Mouse (Mus musculus) MEL (cell line): ENCODE data around the gene Creb3. TPM values are rescaled to one million over a fixed set of nuclear protein-coding genes. Genes with fewer than 3 reads are reported as not detected.
A peak's percentile ranks its signal among the peaks of the same experiment; 100 is the strongest.
"Not testable (repeated sequence)": the region's sequence is repeated elsewhere in the genome, so short reads cannot be mapped to it uniquely, and the experiment has no call there.

Experiments
- DNase-seq: peaks from one replicate; pipeline ENCODE4 v3.0.0; 2011; ENCODE audit warnings: low read depth, low spot score
- H3K27ac ChIP-seq: 2 replicates; pipeline ENCODE4 v1.5.1; 2012; ENCODE audit warnings: low read depth, mild to moderate bottlenecking, control low read depth, low read length, moderate library complexity; ENCODE audit not compliant: control insufficient read depth
- H3K27me3 ChIP-seq, 2 experiments: fragments of 150-350 bp in 1 of 2; sonication (generic) in 1 of 2; 2 replicates each; pipeline ENCODE4 v1.6.1; 2012; ENCODE audit warnings: low read length in 2 of 2, mild to moderate bottlenecking in 2 of 2, improper control_type of control experiment in 1 of 2, moderate library complexity in 1 of 2; ENCODE audit not compliant: insufficient read depth in 2 of 2, control insufficient read depth in 1 of 2
- H3K36me3 ChIP-seq, 2 experiments: 2 replicates each; pipeline ENCODE4 v1.6.1; 2012 to 2014; ENCODE audit warnings: low read length in 2 of 2, improper control_type of control experiment in 1 of 2, inconsistent platforms in 1 of 2, mild to moderate bottlenecking in 1 of 2; ENCODE audit not compliant: insufficient read depth in 2 of 2, control insufficient read depth in 1 of 2
- H3K4me1 ChIP-seq, 2 experiments: fragments of 150-350 bp in 1 of 2; sonication (generic) in 1 of 2; 2 replicates each; pipeline ENCODE4 v1.6.1; 2012; ENCODE audit warnings: low read length in 2 of 2, improper control_type of control experiment in 1 of 2, mild to moderate bottlenecking in 1 of 2; ENCODE audit not compliant: insufficient read depth in 2 of 2, control insufficient read depth in 1 of 2
- H3K4me3 ChIP-seq, 2 experiments: fragments of 150-350 bp in 1 of 2; sonication (generic) in 1 of 2; 2 replicates each; pipeline ENCODE4 v1.5.1; 2012; ENCODE audit warnings: low read depth in 2 of 2, low read length in 2 of 2, mild to moderate bottlenecking in 2 of 2, moderate library complexity in 2 of 2, control low read depth in 1 of 2, improper control_type of control experiment in 1 of 2; ENCODE audit not compliant: control insufficient read depth in 1 of 2, insufficient read depth in 1 of 2
- H3K79me2 ChIP-seq: 2 replicates; pipeline ENCODE4 v1.6.1; 2012; ENCODE audit warnings: mild to moderate bottlenecking, low read length, moderate library complexity; ENCODE audit not compliant: control insufficient read depth, poor library complexity, insufficient read depth
- H3K9ac ChIP-seq: 2 replicates; pipeline ENCODE4 v1.6.1; 2012; ENCODE audit warnings: low read depth, mild to moderate bottlenecking, control low read depth, low read length, moderate library complexity; ENCODE audit not compliant: control insufficient read depth, poor library complexity, severe bottlenecking
- H3K9me3 ChIP-seq: fragments of 150-350 bp; sonication (generic); replicated peaks from 2 replicates; pipeline ENCODE4 v1.6.1; 2012; ENCODE audit warnings: mild to moderate bottlenecking, low read length, improper control_type of control experiment, moderate library complexity; ENCODE audit not compliant: insufficient read depth
- BHLHE40 ChIP-seq: IDR thresholded peaks from 2 replicates; pipeline ENCODE4 v1.6.1; 2012; ENCODE audit warnings: low read depth, mild to moderate bottlenecking, inconsistent platforms, low read length, improper control_type of control experiment, borderline replicate concordance
- CTCF ChIP-seq, 3 experiments: IDR thresholded peaks in 2 of 3; conservative IDR thresholded peaks in 1 of 3; 2 replicates each; pipeline ENCODE4 v1.5.1; 2011 to 2012; ENCODE audit warnings: low read length in 3 of 3, low read depth in 2 of 3, mild to moderate bottlenecking in 2 of 3, improper control_type of control experiment in 1 of 3, inconsistent platforms in 1 of 3, mixed read lengths in 1 of 3, moderate library complexity in 1 of 3; ENCODE audit not compliant: control insufficient read depth in 1 of 3, insufficient read depth in 1 of 3, poor library complexity in 1 of 3, severe bottlenecking in 1 of 3
- EP300 ChIP-seq, 2 experiments: IDR thresholded peaks; 2 replicates each; pipeline ENCODE4 v1.6.1; 2011; ENCODE audit warnings: improper control_type of control experiment in 2 of 2, low read length in 2 of 2, low read depth in 1 of 2, mild to moderate bottlenecking in 1 of 2
- ETS1 ChIP-seq: IDR thresholded peaks from 2 replicates; pipeline ENCODE4 v1.6.1; 2012; ENCODE audit warnings: low read depth, mild to moderate bottlenecking, inconsistent platforms, low read length, improper control_type of control experiment, moderate library complexity
- MAX ChIP-seq: IDR thresholded peaks from 2 replicates; pipeline ENCODE4 v1.6.1; 2011; ENCODE audit warnings: low read length, improper control_type of control experiment
- MEF2A ChIP-seq: IDR thresholded peaks from 2 replicates; pipeline ENCODE4 v1.6.1; 2014; ENCODE audit warnings: low read depth, mild to moderate bottlenecking, inconsistent platforms, low read length, improper control_type of control experiment; ENCODE audit not compliant: poor library complexity, insufficient replicate concordance, severe bottlenecking; ENCODE audit errors: extremely low read depth
- MYC ChIP-seq: IDR thresholded peaks from 2 replicates; pipeline ENCODE4 v1.6.1; 2011; ENCODE audit warnings: low read depth, mild to moderate bottlenecking, low read length, improper control_type of control experiment, moderate library complexity
- POLR2AphosphoS5 ChIP-seq: IDR thresholded peaks from 2 replicates; pipeline ENCODE4 v1.6.1; 2012; ENCODE audit warnings: low read depth, borderline replicate concordance, mild to moderate bottlenecking, inconsistent platforms, low read length, moderate library complexity, mixed read lengths
- RCOR1 ChIP-seq: IDR thresholded peaks from 2 replicates; pipeline ENCODE4 v1.6.1; 2012; ENCODE audit warnings: low read depth, mild to moderate bottlenecking, inconsistent platforms, low read length, improper control_type of control experiment
- UBTF ChIP-seq: IDR thresholded peaks from 2 replicates; pipeline ENCODE4 v1.6.1; 2012; ENCODE audit warnings: low read depth, mild to moderate bottlenecking, inconsistent platforms, low read length, improper control_type of control experiment, moderate library complexity, borderline replicate concordance; ENCODE audit not compliant: insufficient read depth
- USF2 ChIP-seq, 2 experiments: IDR thresholded peaks; 2 replicates each; pipeline ENCODE4 v1.6.1; 2011 to 2012; ENCODE audit warnings: improper control_type of control experiment in 2 of 2, low read length in 2 of 2, borderline replicate concordance in 1 of 2, inconsistent platforms in 1 of 2, low read depth in 1 of 2, mild to moderate bottlenecking in 1 of 2; ENCODE audit not compliant: insufficient read depth in 1 of 2
- ZKSCAN1 ChIP-seq: IDR thresholded peaks from 2 replicates; pipeline ENCODE4 v1.6.1; 2012; ENCODE audit warnings: low read depth, mild to moderate bottlenecking, inconsistent platforms, low read length, improper control_type of control experiment, moderate library complexity
- ZNF384 ChIP-seq: IDR thresholded peaks from 2 replicates; pipeline ENCODE4 v1.6.1; 2012; ENCODE audit warnings: low read depth, mild to moderate bottlenecking, inconsistent platforms, low read length, improper control_type of control experiment
- polyA plus RNA-seq, 2 experiments: library from polyadenylated mRNA; stranded (reverse) in 1 of 2; unstranded in 1 of 2; fragments of >175 nt in 1 of 2; fragments of >200 nt in 1 of 2; gene quantifications; 2 replicates each; pipeline versions ENCODE4 v1.2.1 to v1.2.4; 2012; ENCODE audit warnings: low replicate concordance in 2 of 2, low read depth in 1 of 2; ENCODE audit not compliant: insufficient read length in 2 of 2, insufficient read depth in 1 of 2, missing spikeins in 1 of 2
- total RNA-seq: library from RNA; depleted of rRNA; stranded (reverse); fragments of 300-350 nt; gene quantifications from 2 replicates; pipeline ENCODE4 v1.2.3, GENCODE M21; 2012

The Creb3 gene
- total and polyA plus RNA-seq, 3 experiments: 17.1 to 21.3 TPM; not detected in 1

GRCm38 (mm10) chr4:43547160-43547559 lies 15.0 kb upstream of the Creb3 start:
- DNase-seq: no peak
- peaks cover 0 to 17% of the 10 kb centered on the region in 2 experiments; a peak in 2 of 4 replicates for H3K36me3 ChIP-seq
- H3K79me2 ChIP-seq: no peaks in the 10 kb centered on the region
- no peaks in the 10 kb centered on the region for H3K9me3 ChIP-seq
- H3K4me3 ChIP-seq: no peak overlapping the region
- H3K4me1 ChIP-seq: no peaks in the 10 kb centered on the region
- no peak overlapping the region for H3K27ac ChIP-seq
- H3K27me3 ChIP-seq: no peaks in the 10 kb centered on the region
- H3K9ac ChIP-seq: no peak overlapping the region
- TF ChIP-seq UBTF: no peak
- TF ChIP-seq MAX: no peak
- TF ChIP-seq, all 39 proteins: peak for 0

GRCm38 (mm10) chr4:43549055-43549454 lies 13.1 kb upstream of the Creb3 start:
- no peak overlapping the region for H3K4me3 ChIP-seq
- TF ChIP-seq ETS1: no peak
- TF ChIP-seq, all 39 proteins: peak for 0
- Histone ChIP-seq H3K27ac (no peak overlapping the region), H3K79me2 (no peaks in the 10 kb centered on the region), H3K27me3 (no peaks in the 10 kb centered on the region), H3K9ac (no peak overlapping the region), H3K36me3 (peaks cover 0 to 31% of the 10 kb centered on the region in 2 experiments; a peak in 2 of 4 replicates), H3K9me3 (no peaks in the 10 kb centered on the region), H3K4me1 (no peaks in the 10 kb centered on the region)
- DNase-seq: no peak

- H3K4me1 ChIP-seq, DNase-seq, H3K27ac ChIP-seq, H3K79me2 ChIP-seq, H3K4me3 ChIP-seq, H3K27me3 ChIP-seq, H3K9me3 ChIP-seq, H3K9ac ChIP-seq: not testable (repeated sequence)
- TF ChIP-seq CTCF (IDR thresholded peaks at IDR 0.05 in 2 of 3, conservative IDR thresholded peaks at IDR 0.05 in 1 of 3; ENCODE audit: control insufficient read depth in 1 of 3, insufficient read depth in 1 of 3, low read depth in 2 of 3, low read length in 3 of 3, poor library complexity in 1 of 3, severe bottlenecking in 1 of 3): peak in 1 of 3 experiments; percentile 10; a peak in 1 of 6 replicates
- TF ChIP-seq ZNF384: peak; percentile 42; the same call in 1 of the 2 replicates
- H3K36me3 ChIP-seq: peaks cover 6 to 37% of the 10 kb centered on the region in 2 experiments; a peak in 3 of 4 replicates
Observed at GRCm38 (mm10) chr4:43551854-43552253, 10.3 kb upstream of the Creb3 start.

- DNase-seq: no peak
- Histone ChIP-seq H3K9ac (no peak overlapping the region), H3K27me3 (no peaks in the 10 kb centered on the region), H3K4me1 (peaks cover 0 to 11% of the 10 kb centered on the region in 2 experiments; a peak in 2 of 4 replicates), H3K4me3 (no peak overlapping the region), H3K79me2 (peaks cover 7% of the 10 kb centered on the region; the same call in 1 of the 2 replicates), H3K36me3 (peaks cover 9 to 37% of the 10 kb centered on the region in 2 experiments), H3K27ac (no peak overlapping the region), H3K9me3 (no peaks in the 10 kb centered on the region)
- TF ChIP-seq BHLHE40 (no peak), MEF2A (no peak), ZKSCAN1 (no peak), EP300 (IDR thresholded peaks at IDR 0.05; ENCODE audit: low read depth in 1 of 2, low read length in 2 of 2) (no peak), MYC (no peak), MAX (no peak), USF2 (IDR thresholded peaks at IDR 0.05; ENCODE audit: borderline replicate concordance in 1 of 2, insufficient read depth in 1 of 2, low read depth in 1 of 2, low read length in 2 of 2) (no peak), UBTF (no peak), ETS1 (no peak), RCOR1 (no peak), POLR2AphosphoS5 (no peak)
Observed at GRCm38 (mm10) chr4:43552437-43552836, 9.7 kb upstream of the Creb3 start.
